Mouse (Mus musculus) heart, adult 2 months (tissue): ENCODE results near the gene Epn3.

Source experiments
- CTCF ChIP-seq: fragments of 200-600 bp; IDR thresholded peaks from 2 replicates; pipeline ENCODE4 v1.8.1; 2022; ENCODE audit warnings: antibody characterized with exemption, mild to moderate bottlenecking, moderate library complexity
- EP300 ChIP-seq: fragments of 200-500 bp; IDR thresholded peaks from 2 replicates; pipeline ENCODE4 v1.6.1; 2011; ENCODE audit warnings: low read depth, low read length, control low read depth; ENCODE audit not compliant: insufficient read depth

DNA sequence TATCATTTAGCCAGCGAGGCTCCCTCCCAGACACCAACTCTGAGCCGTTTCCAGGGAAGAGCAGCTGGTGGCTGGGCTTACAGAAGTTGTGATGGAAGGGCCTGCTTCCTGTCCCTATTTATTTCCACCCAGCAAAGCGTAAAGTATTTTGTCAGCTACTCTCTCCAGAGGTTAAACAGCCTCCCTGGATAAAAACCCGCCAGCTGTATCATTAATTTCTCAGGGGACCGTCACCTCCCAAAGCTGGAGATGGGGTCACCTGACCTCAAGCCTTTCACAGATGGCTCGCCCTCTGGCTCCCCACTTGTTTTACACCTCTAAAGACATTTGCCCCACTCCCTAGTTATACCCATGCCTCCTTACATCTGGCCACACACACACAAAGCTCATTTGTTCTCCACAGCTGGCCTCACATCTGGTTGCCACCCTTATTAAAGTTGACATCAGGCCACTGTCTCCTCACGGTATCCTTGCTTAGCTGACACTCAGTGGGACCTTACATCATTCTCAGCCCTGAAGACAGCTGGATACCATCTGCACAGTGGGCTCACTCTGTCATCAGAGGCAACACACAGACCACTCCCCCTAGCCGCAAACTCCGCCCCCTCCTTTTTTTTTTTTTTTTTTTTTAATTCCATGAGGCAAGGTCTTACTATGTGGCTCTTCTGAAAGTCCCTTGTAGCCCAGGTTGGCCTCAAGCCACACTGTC, 26.6 kb upstream of the Epn3 start:
- no peak for TF ChIP-seq CTCF
- TF ChIP-seq EP300, result no peak
